Mouse (Mus musculus) heart, postnatal 14 days (tissue): ENCODE data around the gene Znrd1as. TPM values are rescaled to one million over a fixed set of nuclear protein-coding genes. Genes with fewer than 3 reads are reported as not detected.
A peak's percentile ranks its signal among the peaks of the same experiment; 100 is the strongest.

Experiments
- DNase-seq, 2 experiments: peaks; one replicate each; pipeline ENCODE4 v3.0.0; 2021 to 2022
- intact Hi-C: fragments of 180-260 bp; cut with DNase I; formaldehyde crosslinking; loops from one replicate; pipeline ENCODE4 v1.15.1; 2025
- long read RNA-seq, 2 experiments: library from polyadenylated mRNA; stranded (forward); transcript quantifications; one replicate each; pipeline ENCODE4 v2.0.0; 2021
- total RNA-seq, 2 experiments: library from RNA; stranded (reverse); gene quantifications; 2 replicates each; pipeline ENCODE4 v1.2.3; 2021

The Znrd1as gene
- 1 to 10 TPM; 8.5 to 9.9 TPM for total RNA-seq
- long read RNA-seq, experiment 1, transcript Znrd1as-201 (3 exons, 976 nt) = major isoform, 5 of 7 reads
- long read RNA-seq, experiment 1, partial matches to known transcripts = 0 of 7 reads
- long read RNA-seq, experiment 1, other reads (novel, unspliced or antisense) = 0 of 7 reads
- long read RNA-seq, experiment 2, partial matches to known transcripts = 0 of 4 reads
- long read RNA-seq, experiment 2, other reads (novel, unspliced or antisense) = 0 of 4 reads

DNA sequence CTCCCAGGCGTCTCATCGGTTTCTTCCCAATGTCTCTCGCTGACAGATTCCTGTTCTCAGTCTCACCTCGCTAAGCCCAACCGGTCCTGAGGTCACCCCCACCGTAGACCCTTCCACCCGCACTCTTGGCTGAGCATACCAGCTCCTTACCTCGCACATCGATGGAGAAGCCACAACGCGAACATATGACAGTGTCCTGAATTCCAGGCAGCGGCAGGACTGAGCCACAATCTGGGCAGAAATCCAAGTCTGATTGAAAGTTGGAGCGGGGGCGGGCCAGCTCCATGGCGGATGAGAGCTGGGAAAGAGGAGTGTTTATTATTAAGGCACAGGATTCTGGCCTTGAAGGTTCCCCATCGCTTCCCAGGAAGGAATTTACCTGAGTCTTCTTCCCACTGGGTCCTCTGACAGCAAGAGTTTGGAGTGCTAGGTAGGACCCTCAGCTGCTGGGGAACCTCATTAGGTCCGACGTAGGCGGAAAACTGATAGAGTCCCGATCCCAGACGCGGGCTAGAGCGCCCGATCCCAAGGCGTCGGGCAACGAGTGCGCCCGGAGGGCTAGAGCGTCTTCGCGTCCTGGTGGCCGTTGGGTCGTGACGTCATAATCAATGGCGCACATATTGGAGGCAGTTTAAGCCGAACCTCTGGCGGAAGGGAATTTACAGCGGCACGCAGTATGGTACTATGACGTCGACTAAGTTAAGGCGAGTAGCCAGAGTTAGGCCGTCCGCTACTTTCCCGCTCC lies at the start of gene Znrd1as, which contains the start of gene Znrd1:
Gene Znrd1as (plus strand): TSS at position 594 of the 745 bp plus-strand sequence.
Gene Znrd1 (minus strand): TSS at position 561 of the 745 bp plus-strand sequence.
- intact Hi-C loops = loop anchor here (5.0 kb wide), 1 partner anchor 41 kb away; no protein-coding TSS in a partner anchor
- peak; percentile 94 for DNase-seq

DNA sequence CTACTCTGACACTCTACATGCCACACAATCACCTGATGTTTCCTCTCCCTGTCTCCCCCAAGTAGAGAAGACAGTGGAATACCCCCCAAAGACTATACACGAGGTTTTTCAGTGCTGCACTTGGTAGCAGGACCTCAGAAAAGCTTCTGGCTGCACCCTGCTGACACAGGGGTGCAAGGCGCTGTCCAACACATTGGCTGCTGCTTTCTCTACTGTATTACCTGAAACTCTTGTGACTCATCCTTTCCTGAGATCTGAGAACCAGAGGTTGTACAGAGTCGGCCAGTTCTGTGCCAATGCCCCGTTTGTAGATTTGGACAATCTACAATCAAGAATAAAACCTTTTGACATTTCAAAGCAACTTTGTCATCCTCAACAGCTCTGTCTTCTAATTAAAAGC lies 48.6 kb upstream of the Znrd1as start:
- no peak for DNase-seq
- intact Hi-C loops = no loop called here

GRCm38 (mm10) chr17:36912031-36912430 lies 46.4 kb upstream of the Znrd1as start:
- DNase-seq = no peak
- intact Hi-C loops = no loop called here

DNA sequence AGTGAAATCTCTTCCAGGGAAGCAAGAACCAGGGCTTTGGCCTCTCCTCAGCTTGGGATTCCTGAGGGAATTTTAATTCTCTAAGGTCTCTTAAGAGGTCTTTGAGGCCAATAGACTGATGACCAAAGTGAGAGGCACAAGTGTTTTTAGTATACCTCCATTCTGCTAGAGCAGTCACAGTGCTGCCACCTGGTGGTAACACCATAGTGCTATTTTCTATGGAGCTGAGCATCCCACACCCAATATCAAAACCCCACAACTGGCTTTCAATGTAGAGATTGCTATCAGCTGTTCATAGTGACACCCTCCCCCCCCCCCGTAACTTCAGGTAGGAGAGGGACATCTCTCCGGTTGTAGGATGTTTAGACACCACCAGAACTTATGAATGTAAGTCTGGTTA lies 44.3 kb upstream of the Znrd1as start:
- peak; percentile 78 to 86 for DNase-seq
- intact Hi-C loops = loop anchor here (2.0 kb wide), 1 partner anchor 29 kb away; the partner anchor contains the start of gene Rnf39

GRCm38 (mm10) chr17:36915076-36915475 lies 43.3 kb upstream of the Znrd1as start:
- intact Hi-C loops = loop anchor here (1.0 to 5.0 kb wide), 4 partner anchors 28 to 132 kb away; partner anchors contain the start of genes Rnf39, Znrd1 and Znrd1as
- DNase-seq = peak; percentile 69 to 79

GRCm38 (mm10) chr17:36920239-36920638 lies 38.2 kb upstream of the Znrd1as start:
- DNase-seq = no peak
- intact Hi-C loops = no loop called here

DNA sequence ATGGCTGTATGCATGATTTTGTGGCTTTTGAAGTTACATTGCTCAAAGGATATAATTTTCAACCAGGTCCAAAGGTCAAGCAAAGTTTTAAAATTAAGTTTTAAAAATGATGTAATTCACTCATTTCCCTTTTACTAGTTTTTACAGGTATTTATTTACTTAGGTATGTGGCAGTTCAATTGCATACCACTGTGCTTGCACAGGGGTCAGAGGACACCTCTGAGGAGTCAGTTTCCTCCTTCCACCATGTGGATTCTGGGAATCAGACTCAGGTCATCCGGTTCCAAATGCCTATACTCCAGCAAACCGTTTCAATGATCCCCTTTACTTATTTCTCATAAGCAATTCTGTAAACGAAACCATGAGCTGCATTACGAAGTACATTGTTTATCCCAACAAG lies 35.7 kb upstream of the Znrd1as start:
- intact Hi-C loops = no loop called here

DNA sequence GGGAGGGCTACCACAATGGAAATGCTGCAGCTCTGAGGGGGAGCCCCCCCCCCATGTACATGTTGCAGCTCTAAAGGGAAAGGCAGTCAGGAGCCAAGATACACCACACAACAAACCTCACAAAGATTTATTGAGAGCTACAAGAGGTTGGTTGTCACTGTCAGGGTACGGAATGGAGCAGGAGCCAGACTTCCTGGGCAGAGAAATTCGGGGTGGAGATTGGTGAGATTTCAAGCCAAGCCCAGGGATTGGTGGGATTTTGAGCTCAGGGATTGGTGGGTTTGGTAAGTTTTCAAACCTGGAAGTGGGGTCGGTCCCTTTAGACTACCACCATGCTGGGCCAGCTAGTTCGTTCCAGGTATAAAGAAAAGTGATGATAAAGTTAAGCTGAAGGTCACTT lies 34.9 kb upstream of the Znrd1as start:
- DNase-seq = no peak
- intact Hi-C loops = no loop called here

More for the DNA sequence above, 35.7 kb upstream of the Znrd1as start:
- no peak for DNase-seq

DNA sequence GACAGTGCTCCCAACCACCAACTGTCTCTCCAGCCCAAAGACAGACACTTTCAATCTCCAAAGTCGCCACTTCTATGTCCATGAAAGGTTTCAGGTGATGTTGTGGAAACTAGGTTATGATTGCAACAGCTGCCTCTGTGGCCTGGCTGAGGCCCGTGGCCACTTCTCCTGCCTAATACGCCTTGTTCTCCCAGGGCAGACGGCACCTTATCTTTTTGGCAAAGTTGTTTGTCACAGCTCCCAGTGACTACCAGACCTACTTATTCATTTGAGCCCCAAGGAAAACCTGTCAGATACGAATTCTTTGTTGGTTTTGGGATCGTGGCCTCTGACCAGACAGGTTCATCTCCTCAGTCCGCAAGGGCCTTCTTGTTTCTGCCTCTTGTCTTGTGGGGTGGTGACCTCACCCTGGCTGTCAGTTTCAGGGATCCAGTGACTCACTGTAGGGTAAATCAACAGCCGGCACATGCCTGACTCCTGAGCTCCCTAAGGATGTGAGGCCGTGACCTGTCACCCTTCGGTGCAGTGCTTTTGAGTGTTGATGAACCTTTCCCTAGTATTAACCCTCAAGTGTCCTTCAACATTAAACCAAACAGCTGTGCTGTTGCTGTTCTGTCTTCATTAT lies 30.8 kb upstream of the Znrd1as start:
- DNase-seq = peak in 1 of 2 experiments; percentile 21
- intact Hi-C loops = no loop called here

DNA sequence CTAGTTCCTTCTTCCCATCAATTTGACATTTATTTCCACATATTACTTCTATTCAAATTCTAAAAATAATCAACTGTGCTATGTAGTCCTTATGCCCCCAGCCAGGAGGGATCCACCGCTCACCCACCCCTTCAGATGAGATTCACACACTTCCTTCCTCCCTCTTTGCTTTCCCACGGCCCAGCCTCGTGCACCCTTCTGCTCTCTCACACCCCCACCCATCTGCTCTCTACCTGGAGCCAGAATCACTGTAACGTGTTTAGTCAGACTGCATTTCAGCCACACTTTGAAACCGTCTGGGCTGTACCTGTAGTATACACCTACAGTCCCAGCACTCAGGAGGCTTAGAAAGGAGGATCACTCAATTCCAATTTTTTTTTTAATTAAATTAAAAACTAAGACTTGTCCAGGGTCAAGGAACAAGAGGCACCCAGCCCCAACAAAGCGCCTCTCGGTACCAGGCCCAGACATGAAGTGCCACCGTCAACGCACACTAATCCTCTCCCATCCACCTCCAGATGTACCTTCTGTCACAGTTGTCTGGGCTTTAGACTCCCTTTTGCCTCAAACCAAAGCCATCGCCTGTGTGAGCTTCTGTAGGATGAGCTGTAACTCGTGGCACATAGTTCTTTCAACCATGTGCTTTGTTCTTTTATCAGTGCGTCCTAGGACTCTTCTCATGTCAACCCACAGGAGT lies 29.0 kb upstream of the Znrd1as start:
- intact Hi-C loops = no loop called here

GRCm38 (mm10) chr17:36930233-36930632 lies 28.2 kb upstream of the Znrd1as start:
- intact Hi-C loops = no loop called here
- DNase-seq = peak; percentile 14 to 20

More for the DNA sequence above, 29.0 kb upstream of the Znrd1as start:
- no peak for DNase-seq

DNA sequence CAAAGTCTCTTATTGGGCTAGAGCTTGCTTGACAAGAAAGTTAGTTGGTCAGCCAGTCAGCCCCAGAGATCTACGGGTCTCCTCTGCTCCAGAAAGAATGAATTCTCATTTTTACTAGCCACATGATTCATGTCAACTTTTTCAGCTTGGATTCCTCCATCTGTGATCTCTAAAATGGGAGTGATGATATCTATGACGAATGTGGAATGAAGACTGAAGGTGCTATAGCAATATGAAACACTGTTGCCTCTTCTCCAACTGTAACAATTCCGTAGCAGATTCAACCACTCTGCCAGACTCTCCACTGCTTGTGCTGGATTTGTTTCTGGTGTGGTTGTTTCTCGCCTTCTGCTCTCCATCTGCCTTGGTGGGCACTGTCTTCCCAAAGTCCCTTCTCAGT lies 27.3 kb upstream of the Znrd1as start:
- intact Hi-C loops = no loop called here
- no peak for DNase-seq

DNA sequence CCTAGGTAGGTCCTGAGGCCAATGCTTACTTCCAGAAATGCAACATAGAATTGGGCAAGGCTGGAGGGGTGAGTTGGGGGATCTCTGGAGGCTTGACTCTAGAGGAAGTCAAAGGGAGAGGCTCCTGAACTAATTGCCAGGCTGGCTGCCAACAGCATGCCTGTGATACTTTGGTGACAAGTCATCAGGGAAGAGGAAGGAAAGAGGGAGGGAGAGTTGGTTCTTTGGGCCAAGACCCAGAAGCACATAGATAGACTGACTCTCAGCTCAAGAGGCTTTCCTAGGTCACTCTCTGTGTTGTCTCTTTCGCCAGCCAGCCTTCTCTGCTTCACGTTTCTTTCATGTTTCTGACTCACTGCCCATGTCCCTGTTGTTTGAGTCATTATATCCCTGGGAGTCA lies 26.6 kb upstream of the Znrd1as start:
- peak; percentile 41 to 54 for DNase-seq

GRCm38 (mm10) chr17:36938056-36938455 lies 20.3 kb upstream of the Znrd1as start:
- DNase-seq = no peak
- intact Hi-C loops = no loop called here

More for the DNA sequence above, 26.6 kb upstream of the Znrd1as start:
- intact Hi-C loops = no loop called here

- DNase-seq = peak; percentile 58 to 67
- intact Hi-C loops = loop anchor here (2.0 kb wide), 1 partner anchor 28 kb away; no protein-coding TSS in a partner anchor
Observed at GRCm38 (mm10) chr17:36942391-36942790, 16.0 kb upstream of the Znrd1as start.

GRCm38 (mm10) chr17:36942791-36943471 lies 15.5 kb upstream of the Znrd1as start, which contains the start of gene Rnf39:
Gene Rnf39 (plus strand): TSS chr17:36942918.
- intact Hi-C loops = loop anchor here (2.0 kb wide), 1 partner anchor 28 kb away; no protein-coding TSS in a partner anchor
- DNase-seq = peak in 1 of 2 experiments; percentile 14

DNA sequence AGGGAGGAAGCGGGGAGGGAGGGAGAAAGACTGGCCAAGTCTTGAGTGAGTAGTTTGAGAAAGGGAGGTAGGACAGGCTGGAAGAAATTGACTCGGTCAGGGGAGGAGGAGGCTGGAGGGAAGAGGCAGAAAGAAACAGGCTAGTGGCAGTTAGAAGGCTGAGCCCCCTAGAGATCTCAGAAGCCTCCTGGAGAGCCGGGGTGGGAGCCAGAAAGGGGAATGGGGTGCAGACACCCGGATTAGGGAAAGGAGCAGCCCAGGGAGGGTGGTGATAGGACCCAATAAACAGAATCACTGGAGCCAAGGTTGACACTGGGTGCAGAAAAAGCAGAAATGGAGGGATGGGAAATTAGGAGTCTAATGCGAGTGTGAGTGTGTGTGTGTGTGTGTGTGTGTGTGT lies 14.7 kb upstream of the Znrd1as start:
- DNase-seq = no peak
- intact Hi-C loops = loop anchor here (2.0 kb wide), 1 partner anchor 29 kb away; no protein-coding TSS in a partner anchor

GRCm38 (mm10) chr17:36944121-36944775 lies 14.1 kb upstream of the Znrd1as start:
- intact Hi-C loops = no loop called here
- no peak for DNase-seq
